Mouse (Mus musculus) bone marrow, adult 2 months (tissue): ENCODE measurements around the gene Fgd3. TPM values are rescaled to one million over a fixed set of nuclear protein-coding genes. Genes with fewer than 3 reads are reported as not detected.

Source experiments
- H3K27ac ChIP-seq: fragments of 200-500 bp; 2 replicates; pipeline ENCODE4 v1.5.1; 2012; ENCODE audit warnings: low read depth, mild to moderate bottlenecking, control low read depth, inconsistent platforms, low read length; ENCODE audit not compliant: control insufficient read depth, poor library complexity, insufficient read depth
- H3K4me1 ChIP-seq: fragments of 200-500 bp; 2 replicates; pipeline ENCODE4 v1.6.1; 2011; ENCODE audit warnings: low read length; ENCODE audit not compliant: control insufficient read depth, insufficient read depth
- H3K4me3 ChIP-seq: fragments of 200-500 bp; replicated peaks from 2 replicates; pipeline ENCODE3; 2011; ENCODE audit warnings: mild to moderate bottlenecking, low read depth, low read length, control low read depth; ENCODE audit not compliant: control insufficient read depth
- CTCF ChIP-seq: fragments of 200-500 bp; IDR thresholded peaks from 2 replicates; pipeline ENCODE4 v1.5.1; 2011; ENCODE audit warnings: low read length, control low read depth; ENCODE audit not compliant: control insufficient read depth, insufficient read depth
- POLR2A ChIP-seq: fragments of 200-500 bp; IDR thresholded peaks from 2 replicates; pipeline ENCODE4 v1.6.1; 2011; ENCODE audit warnings: low read depth, mild to moderate bottlenecking, control low read depth, low read length, borderline replicate concordance; ENCODE audit not compliant: control insufficient read depth
- WGBS: fragments of 180-500 bp; shearing (Covaris S2); methylation state at CpG from one replicate; pipeline ENCODE4 v1.1.7; 2018; 5-methylcytosine and 5-hydroxymethylcytosine counted together
- polyA plus RNA-seq: library from polyadenylated mRNA; stranded (reverse); fragments of >200 nt; gene quantifications from 2 replicates; pipeline ENCODE4 v1.2.4, GENCODE M21; 2011; ENCODE audit warnings: low replicate concordance; ENCODE audit not compliant: missing spikeins, insufficient read depth, insufficient read length

The Fgd3 gene
- polyA plus RNA-seq, 1 experiment = 31.9 TPM

GRCm38 (mm10) chr13:49320514-49320913, 403 bp upstream of the Fgd3 start:
- no peak for TF ChIP-seq POLR2A
- no peak for TF ChIP-seq CTCF
- 68% methylated on average over 1 of the region's 1 CpGs for WGBS
- no peak overlapping the region for H3K27ac ChIP-seq
- no peak overlapping the region for H3K4me3 ChIP-seq
- H3K4me1 ChIP-seq = no peaks in the 10 kb centered on the region; the same call in 1 of the 2 replicates

- TF ChIP-seq POLR2A (no peak), CTCF (no peak)
- Histone ChIP-seq H3K4me3 (no peak overlapping the region), H3K27ac (no peak overlapping the region), H3K4me1 (no peaks in the 10 kb centered on the region; the same call in 1 of the 2 replicates)
- WGBS = 89% methylated on average over 7 of the region's 7 CpGs
These were observed 2.2 kb downstream of the Fgd3 start for GRCm38 (mm10) chr13:49317914-49318313.

- Histone ChIP-seq H3K4me1 (no peaks in the 10 kb centered on the region; the same call in 1 of the 2 replicates), H3K4me3 (no peak overlapping the region), H3K27ac (no peak overlapping the region)
- WGBS = 86% methylated on average over 6 of the region's 6 CpGs
- TF ChIP-seq POLR2A (no peak), CTCF (no peak)
These were observed 2.6 kb downstream of the Fgd3 start for GRCm38 (mm10) chr13:49317508-49317907.

- no peak overlapping the region for H3K27ac ChIP-seq
- WGBS = 76% methylated on average over 9 of the region's 9 CpGs
- TF ChIP-seq POLR2A = no peak
- no peak for TF ChIP-seq CTCF
- no peak overlapping the region for H3K4me3 ChIP-seq
- no peaks in the 10 kb centered on the region for H3K4me1 ChIP-seq
These were observed 3.5 kb downstream of the Fgd3 start for GRCm38 (mm10) chr13:49316386-49317162.

GRCm38 (mm10) chr13:49311642-49312041, 8.5 kb downstream of the Fgd3 start:
- WGBS = 73% methylated on average over 7 of the region's 7 CpGs
- TF ChIP-seq CTCF = no peak
- TF ChIP-seq POLR2A = no peak

GRCm38 (mm10) chr13:49309501-49309900, 10.6 kb downstream of the Fgd3 start:
- Histone ChIP-seq H3K4me3 (peak overlapping the region; percentile 93), H3K27ac (peak overlapping the region; percentile 96), H3K4me1 (peaks cover 10% of the 10 kb centered on the region)
- 12% methylated on average over 1 of the region's 1 CpGs for WGBS
- TF ChIP-seq CTCF = no peak
- 0 out of 2 replicates have a peak, but pooled peaks have one; percentile 27 for TF ChIP-seq POLR2A

More at GRCm38 (mm10) chr13:49311642-49312041, 8.5 kb downstream of the Fgd3 start:
- H3K27ac ChIP-seq = no peak overlapping the region
- peaks cover 6% of the 10 kb centered on the region for H3K4me1 ChIP-seq
- H3K4me3 ChIP-seq = no peak overlapping the region

- H3K27ac ChIP-seq = peak overlapping the region; percentile 96
These were observed 11.2 kb downstream of the Fgd3 start for GRCm38 (mm10) chr13:49308861-49309403.

GRCm38 (mm10) chr13:49308206-49308605, 11.9 kb downstream of the Fgd3 start:
- Histone ChIP-seq H3K4me3 (peak overlapping the region; percentile 93), H3K4me1 (peaks cover 14% of the 10 kb centered on the region), H3K27ac (peak overlapping the region; percentile 96)
- no peak for TF ChIP-seq POLR2A
- no peak for TF ChIP-seq CTCF
- 36% methylated on average over 4 of the region's 4 CpGs for WGBS

More at GRCm38 (mm10) chr13:49308861-49309403, 11.2 kb downstream of the Fgd3 start:
- peak overlapping the region; percentile 93 for H3K4me3 ChIP-seq
- peaks cover 12% of the 10 kb centered on the region for H3K4me1 ChIP-seq
- under 1% methylated on average over 16 of the region's 16 CpGs for WGBS
- TF ChIP-seq POLR2A (no peak), CTCF (no peak)
